Mouse (Mus musculus) layer of hippocampus, adult 18-20 months (tissue): ENCODE data around the gene Tspan2. TPM values are rescaled to one million over a fixed set of nuclear protein-coding genes. Genes with fewer than 3 reads are reported as not detected.

Experiments used
- DNase-seq, 2 experiments: peaks; one replicate each; pipeline ENCODE4 v3.0.0; 2022; ENCODE audit warnings: low spot score in 2 of 2
- long read RNA-seq: library from polyadenylated mRNA; stranded (forward); transcript quantifications from one replicate; pipeline ENCODE4 v2.0.0, GENCODE M21; 2021
- total RNA-seq, 2 experiments: library from RNA; stranded (reverse); gene quantifications; 2 replicates each; pipeline ENCODE4 v1.2.3; 2021

The Tspan2 gene
- 10 to 100 TPM; 52.5 to 66.4 TPM for total RNA-seq
- long read RNA-seq, full-length matches to known transcripts, result 18 of 28 reads
- long read RNA-seq, partial matches to known transcripts, result 7 of 28 reads
- long read RNA-seq, other reads (novel, unspliced or antisense), result 3 of 28 reads

DNA sequence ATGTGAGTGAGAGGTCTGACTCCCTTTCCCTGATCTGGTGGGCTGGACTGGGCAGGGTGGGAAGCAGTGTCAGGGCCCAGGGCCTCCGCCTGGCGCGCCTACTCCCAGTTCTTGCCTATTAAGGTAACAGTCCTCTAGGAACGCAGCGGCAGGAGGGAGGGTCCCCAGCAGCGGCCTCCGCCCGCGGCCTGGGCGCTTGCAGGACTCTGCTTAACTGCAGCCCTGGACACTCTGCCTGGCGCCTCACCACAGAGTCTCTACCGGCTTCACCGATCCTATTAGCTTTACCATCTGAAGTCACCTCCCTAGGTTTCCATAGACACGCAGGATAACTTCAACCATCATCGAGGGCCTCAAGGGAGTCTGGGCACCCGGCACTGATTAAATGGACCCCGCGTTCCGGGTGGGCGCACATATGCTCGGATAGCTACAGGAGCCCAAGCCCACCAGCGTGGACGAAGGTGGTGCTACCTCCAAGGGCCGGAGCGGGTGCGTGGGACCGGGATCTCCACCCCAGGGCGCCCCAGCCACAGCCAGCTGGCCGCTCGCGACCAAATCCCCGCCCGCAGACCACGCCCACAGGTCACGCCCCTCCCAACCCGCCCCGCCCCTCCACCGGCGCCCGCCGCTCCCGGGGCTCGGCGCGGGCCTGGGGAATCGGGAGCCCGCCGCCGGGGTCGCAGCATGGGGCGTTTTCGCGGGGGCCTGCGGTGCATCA is at the start of gene Tspan2:
Gene Tspan2 (plus strand): TSS at position 217 of the 718 bp plus-strand sequence.
- DNase-seq, result peak in 1 of 2 experiments; percentile 44

GRCm38 (mm10) chr3:102686861-102687260 is 47.5 kb upstream of the Tspan2 start:
- DNase-seq, result no peak

DNA sequence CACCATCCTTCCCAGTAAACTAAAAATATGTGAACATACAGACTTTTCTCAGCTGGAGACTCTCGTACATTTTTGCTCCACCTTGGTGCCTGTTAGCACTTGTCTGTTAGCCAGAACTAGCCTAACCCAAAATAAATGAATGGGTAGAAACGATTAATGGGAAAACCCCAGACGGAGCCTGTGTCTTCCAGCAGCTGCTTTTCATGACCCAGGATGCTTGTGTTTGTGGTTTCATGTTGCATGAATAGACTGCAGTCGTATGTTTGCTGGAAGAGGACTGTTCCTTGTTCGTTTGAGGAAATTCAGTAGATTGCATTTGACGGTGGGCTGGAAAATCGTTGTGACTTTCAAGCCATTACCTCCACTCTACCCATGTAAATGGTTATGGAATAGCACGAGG is 46.5 kb upstream of the Tspan2 start:
- DNase-seq, result no peak

GRCm38 (mm10) chr3:102691802-102692484 is 42.4 kb upstream of the Tspan2 start:
- peak; percentile 58 to 81 for DNase-seq

- no peak for DNase-seq
These were observed 41.5 kb upstream of the Tspan2 start for GRCm38 (mm10) chr3:102692758-102693325.

GRCm38 (mm10) chr3:102698127-102698526 is 36.2 kb upstream of the Tspan2 start:
- no peak for DNase-seq

- no peak for DNase-seq
These were observed 33.0 kb upstream of the Tspan2 start for GRCm38 (mm10) chr3:102701303-102701702.

GRCm38 (mm10) chr3:102701902-102702544 is 32.3 kb upstream of the Tspan2 start:
- peak in 1 of 2 experiments; percentile 73 for DNase-seq

- DNase-seq, result no peak
These were observed 30.3 kb upstream of the Tspan2 start for GRCm38 (mm10) chr3:102704001-102704401.

- peak in 1 of 2 experiments; percentile 24 for DNase-seq
These were observed 25.7 kb upstream of the Tspan2 start for GRCm38 (mm10) chr3:102708599-102708998.

- DNase-seq, result peak; percentile 48 to 89
These were observed 19.2 kb upstream of the Tspan2 start for GRCm38 (mm10) chr3:102715066-102715584.

DNA sequence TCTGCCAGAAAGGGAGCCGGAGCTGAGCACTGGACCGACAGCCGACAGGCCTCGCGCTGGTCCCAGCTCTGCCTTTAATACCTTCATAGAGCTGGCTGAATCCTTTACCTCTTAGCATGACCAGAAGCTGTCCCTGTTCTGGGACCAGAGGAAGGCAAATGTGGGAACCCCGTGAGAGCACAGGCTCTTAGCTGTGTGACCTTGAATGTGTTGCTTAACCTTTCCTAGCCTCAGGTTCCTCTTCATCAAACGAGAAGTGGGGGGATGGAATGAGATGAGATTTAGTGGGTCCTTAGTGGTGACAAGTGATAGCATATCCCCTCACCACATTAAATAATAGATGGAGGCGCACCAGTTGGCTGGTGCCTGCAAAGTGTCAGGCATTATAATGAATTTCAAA is 18.5 kb upstream of the Tspan2 start:
- no peak for DNase-seq

DNA sequence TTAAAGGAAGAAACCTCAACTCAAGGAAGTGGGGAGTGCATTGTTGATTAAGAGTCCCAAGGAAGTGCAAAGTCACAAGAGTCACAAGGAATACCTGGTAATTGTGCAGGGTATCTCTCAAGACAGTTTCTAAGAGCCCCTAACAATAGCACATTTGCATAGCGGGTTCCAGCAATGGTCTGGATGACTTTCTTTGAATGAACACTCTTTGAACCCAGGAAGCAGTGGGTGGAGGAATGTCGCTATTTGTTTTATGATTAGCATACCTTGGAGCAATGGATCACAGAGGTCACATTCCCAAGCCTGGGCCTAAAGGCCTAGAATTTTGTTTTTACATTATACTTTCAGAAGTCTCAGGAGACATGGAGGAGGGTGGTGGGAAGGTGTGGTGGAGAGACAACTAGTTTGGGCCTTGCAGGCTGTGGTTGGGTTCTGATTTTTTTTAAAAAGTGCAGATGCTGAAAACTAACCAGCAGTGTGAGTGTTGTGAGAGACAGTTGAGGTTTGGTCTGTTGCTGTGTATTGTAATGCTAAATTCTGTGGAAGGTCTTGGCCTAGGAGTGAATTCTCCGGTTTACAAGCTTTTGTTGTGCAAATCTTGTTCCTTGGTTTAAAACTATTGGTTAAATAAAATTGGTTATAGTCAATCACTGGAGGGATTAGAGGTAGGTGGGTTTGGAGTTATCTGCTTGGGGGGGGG is 16.6 kb upstream of the Tspan2 start:
- no peak for DNase-seq

- no peak for DNase-seq
These were observed 11.2 kb upstream of the Tspan2 start for GRCm38 (mm10) chr3:102723154-102723553.

DNA sequence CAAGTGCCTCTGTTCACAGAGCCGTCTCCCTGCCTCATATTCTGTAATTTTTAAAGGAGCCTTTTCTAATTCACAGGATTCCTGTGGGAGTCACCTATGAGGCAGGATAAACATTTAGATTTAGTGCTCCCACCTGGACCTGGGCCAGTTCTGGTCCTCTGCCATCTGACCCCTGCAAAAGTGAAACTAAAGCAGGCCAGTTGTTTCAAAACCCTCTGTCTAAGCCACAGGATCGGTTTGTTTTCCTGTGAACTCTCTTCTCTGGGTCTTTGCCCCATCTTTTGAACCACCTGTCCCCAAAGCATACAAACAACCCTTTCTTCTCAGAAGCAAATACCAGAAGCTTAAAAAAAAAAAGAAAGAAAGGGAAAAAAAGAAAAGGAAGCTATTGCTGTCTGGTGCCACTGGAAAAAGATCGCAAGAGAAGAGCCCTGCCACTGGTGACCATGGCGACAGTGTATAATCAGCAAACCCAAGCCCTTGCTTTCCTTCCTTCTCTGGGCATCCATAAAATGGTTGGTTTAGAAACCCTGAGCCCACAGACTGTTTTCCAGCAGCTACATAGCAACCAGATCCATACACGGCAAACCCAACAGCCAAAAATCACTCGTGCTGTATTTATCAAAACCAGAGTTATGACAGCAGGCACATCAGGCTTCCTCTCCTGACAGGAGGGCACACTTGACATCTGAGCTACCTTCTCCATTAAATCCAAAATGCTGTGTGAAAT is 10.3 kb upstream of the Tspan2 start:
- DNase-seq, result no peak

GRCm38 (mm10) chr3:102724798-102725459 is 9.4 kb upstream of the Tspan2 start:
- DNase-seq, result no peak

GRCm38 (mm10) chr3:102729416-102729815 is 4.9 kb upstream of the Tspan2 start:
- no peak for DNase-seq

DNA sequence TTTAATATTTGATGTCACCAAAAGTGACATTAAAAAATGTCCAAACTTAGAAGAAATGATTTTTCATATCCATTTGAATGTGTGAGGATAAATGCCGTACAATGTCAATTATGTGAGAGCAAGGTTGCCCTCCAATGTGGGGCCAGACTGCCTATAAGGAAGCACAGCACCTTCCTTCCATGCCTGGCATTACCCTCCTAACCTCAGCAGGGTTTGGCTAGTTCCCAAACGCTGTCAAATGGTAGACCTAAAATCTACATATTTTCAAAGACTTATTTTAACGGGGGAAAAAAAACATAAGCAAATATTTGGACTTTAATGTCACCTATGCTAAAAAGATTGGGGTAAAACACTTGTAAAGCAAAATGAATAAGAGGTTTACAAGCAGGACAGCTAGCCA is 3.2 kb upstream of the Tspan2 start:
- no peak for DNase-seq

- no peak for DNase-seq
These were observed 1.7 kb upstream of the Tspan2 start for GRCm38 (mm10) chr3:102732619-102733018.
